Mouse (Mus musculus) testis, adult 2 months (tissue): ENCODE results near the gene Pskh1.

Experiments used
- CTCF ChIP-seq: fragments of 200-500 bp; IDR thresholded peaks from 2 replicates; pipeline ENCODE4 v1.5.1; 2012; ENCODE audit warnings: low read depth, mild to moderate bottlenecking, inconsistent platforms, low read length, moderate library complexity; ENCODE audit not compliant: control insufficient read depth, insufficient read depth, insufficient replicate concordance
- POLR2A ChIP-seq: fragments of 200-500 bp; IDR thresholded peaks from 2 replicates; pipeline ENCODE4 v1.6.1; 2012; ENCODE audit warnings: low read depth, mild to moderate bottlenecking, inconsistent platforms, low read length, moderate library complexity; ENCODE audit not compliant: control insufficient read depth

DNA sequence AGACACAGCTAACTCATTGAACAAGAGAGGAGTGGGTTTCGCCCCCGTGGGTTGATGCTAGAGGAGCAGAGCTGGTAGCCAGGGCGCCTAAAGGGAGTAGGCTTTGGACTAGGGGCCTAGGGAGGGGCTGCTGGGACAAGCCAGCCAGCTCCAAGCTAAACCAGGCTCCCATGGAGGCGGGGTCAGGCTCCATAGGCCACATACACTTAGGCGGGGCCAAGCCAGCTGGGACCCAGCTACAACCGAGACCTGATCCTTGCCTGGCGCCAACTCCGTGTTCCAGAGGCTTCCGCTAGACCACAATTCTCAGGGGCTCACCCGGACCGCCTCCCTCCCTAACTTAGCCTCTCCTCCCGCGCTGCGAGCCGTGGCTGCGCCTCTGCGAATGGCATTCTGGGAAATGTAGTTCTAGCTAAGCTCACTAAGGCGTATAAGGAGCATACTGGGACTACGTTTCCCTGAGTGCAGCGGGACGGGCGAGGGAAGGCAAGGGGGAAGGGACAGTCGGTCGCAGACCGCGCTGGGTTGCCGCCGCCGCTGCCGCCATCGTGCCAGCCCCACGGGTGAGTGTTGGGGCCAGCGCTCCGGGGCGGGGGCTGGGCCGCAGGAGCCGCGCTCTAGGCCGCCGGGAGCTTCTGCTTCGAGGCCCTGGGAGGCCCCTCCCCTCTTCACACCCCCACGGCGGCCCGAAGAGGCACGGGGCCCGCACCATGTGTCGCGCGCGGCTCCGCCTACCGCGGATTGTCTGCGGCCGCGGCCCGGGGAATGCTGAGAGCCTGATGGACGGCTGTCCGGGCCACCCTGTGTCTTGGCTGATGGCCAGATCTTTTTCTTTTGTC is 39.9 kb upstream of the Pskh1 start, which contains the start of gene Nutf2:
- TF ChIP-seq CTCF (no peak), POLR2A (peak; percentile 71)
